Mouse (Mus musculus) embryo, embryonic 10 days (tissue): ENCODE data around the gene Ttc30a1.

Experiments used
- DNase-seq: peaks from one replicate; pipeline ENCODE4 v3.0.0-alpha.2; 2015; ENCODE audit warnings: low spot score

Ttc30a1 gene

DNA sequence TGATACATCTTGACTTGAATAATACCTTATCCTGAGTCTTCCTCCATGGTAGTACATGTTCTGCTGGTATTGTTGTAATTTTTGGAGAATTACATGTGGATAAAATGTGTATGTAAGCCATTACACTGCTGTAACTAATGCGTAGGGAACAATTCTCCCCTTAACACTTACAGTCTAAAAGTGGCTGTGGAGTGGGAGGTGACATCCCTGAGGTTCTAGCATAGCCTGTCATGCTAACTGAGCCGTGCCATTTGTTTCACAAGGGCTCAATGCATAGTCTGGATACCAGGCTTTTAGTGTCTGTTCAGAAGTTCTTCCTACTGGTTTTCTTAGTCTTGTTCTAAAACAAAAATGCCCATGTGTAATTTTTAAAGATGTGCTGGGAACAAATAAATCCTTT is 50.8 kb downstream of the Ttc30a1 start:
- no peak for DNase-seq

- no peak for DNase-seq
Observed at GRCm38 (mm10) chr2:75929786-75930444, 51.9 kb downstream of the Ttc30a1 start.

DNA sequence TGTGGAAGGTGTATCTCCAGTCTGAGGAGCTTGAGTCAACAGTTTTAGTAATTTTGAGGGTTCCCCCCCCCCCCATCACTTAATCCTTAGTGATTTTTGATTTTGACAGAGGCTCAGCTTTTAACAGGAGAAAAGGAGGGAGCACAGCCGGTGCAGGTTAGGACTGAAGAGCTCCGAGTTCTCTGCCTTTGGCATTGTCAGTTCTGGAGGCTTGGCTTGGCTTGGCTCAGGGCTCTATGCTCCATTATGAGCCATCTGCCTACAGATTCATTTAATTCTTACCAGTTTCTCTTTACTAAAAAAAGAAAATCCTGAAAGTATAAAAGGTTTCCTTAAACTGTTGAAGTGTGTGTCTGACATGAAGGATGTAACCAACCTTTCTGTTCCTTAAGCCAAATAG is 52.6 kb downstream of the Ttc30a1 start:
- no peak for DNase-seq
